In the genomic region with DNA sequence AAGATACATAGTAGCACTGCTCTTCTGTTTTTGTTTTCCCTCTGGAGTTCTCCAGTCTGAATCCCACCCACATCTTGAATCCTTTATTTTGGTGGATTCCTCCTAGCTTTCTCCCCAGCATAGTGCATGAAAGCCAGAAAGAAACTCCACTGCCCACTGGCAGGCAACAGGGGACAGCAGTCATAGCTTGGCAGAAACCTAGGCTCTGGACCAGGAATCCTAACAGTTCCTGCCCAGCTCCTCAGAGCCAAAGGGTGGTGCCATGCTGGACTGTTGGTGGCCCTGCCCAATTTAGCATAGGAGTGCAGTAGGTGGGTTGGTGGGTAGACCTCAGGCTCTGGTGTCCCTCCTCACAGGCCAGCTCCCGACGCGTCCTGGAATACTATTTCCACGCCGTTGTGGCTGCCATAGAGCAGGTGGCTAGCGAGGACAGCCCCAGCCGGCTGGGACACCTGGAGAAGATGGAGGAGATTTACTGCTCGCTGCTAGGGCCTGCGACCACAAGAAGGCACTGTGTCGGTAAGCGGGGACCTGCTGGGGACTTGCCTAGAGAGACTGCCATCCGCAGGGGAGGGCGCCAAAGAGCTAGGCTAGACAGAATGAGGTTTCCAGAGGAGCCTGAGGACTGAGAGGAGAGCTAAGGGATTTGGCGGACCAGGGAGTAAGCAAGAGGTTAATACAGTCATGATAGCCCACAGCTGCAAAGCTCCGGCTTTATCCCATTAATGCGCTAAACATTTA, we compare ENCODE assay signal across 8 mouse cellular contexts. TPM values are rescaled to one million over a fixed set of nuclear protein-coding genes. Genes with fewer than 3 reads are reported as not detected.
A peak's percentile ranks its signal among the peaks of the same experiment; 100 is the strongest.
DNase-seq lines count a peak whose midpoint lies in the region; ATAC-seq and TF ChIP-seq lines count a peak whose summit lies in the region.
"Had no signal": no experiment of that assay in that cellular context is flagged by ENCODE, and none has a peak within 500 bp of the region (broad histone marks: within the 10 kb centered on the region; RNA-seq: fewer than 3 reads in every experiment).

No protein-coding gene starts in this region.

- H3K4me3 ChIP-seq in neural tube, embryonic 12.5 days, result no peak overlapping the region
- H3K4me3 ChIP-seq in neural tube, embryonic 15.5 days (replicated peaks), result no peak overlapping the region
- no peak overlapping the region for H3K4me3 ChIP-seq in embryonic fibroblast, embryonic 13.5 days (ENCODE audit: insufficient read depth, low read length)
- H3K4me3 ChIP-seq in kidney, postnatal 0 days (replicated peaks; ENCODE audit: low read depth, low read length), result no peak overlapping the region
- no peak overlapping the region for H3K4me3 ChIP-seq in lung, postnatal 0 days (ENCODE audit: low read depth, low read length)

- peak; percentile 58 for TF ChIP-seq CTCF in embryonic fibroblast, embryonic 13.5 days (IDR thresholded peaks at IDR 0.05; ENCODE audit: borderline replicate concordance, insufficient read depth, low read length)
- TF ChIP-seq CTCF in kidney, postnatal 0 days (IDR thresholded peaks at IDR 0.05; ENCODE audit: low read depth), result peak; percentile 74
- peak; percentile 79 for TF ChIP-seq CTCF in lung, postnatal 0 days (IDR thresholded peaks at IDR 0.05)

- H3K9me3 ChIP-seq in neural tube, embryonic 12.5 days, result no peaks in the 10 kb centered on the region
- H3K9me3 ChIP-seq in neural tube, embryonic 15.5 days (replicated peaks), result no peaks in the 10 kb centered on the region
- H3K9me3 ChIP-seq in kidney, postnatal 0 days (replicated peaks; ENCODE audit: low read length), result no peaks in the 10 kb centered on the region
- H3K9me3 ChIP-seq in lung, postnatal 0 days (ENCODE audit: low read length), result no peaks in the 10 kb centered on the region

- DNase-seq in adrenal gland, postnatal 36 days, result peak; percentile 25 to 49
- peak; percentile 79 for DNase-seq in kidney, postnatal 0 days (ENCODE audit: low spot score)
- peak; percentile 66 for DNase-seq in lung, postnatal 0 days (ENCODE audit: low spot score)
- DNase-seq in thymus, postnatal 0 days (ENCODE audit: low spot score), result peak; percentile 65

- peak overlapping the region; percentile 2; the same call in 1 of the 2 replicates for H3K9ac ChIP-seq in neural tube, embryonic 12.5 days
- H3K9ac ChIP-seq in neural tube, embryonic 15.5 days (replicated peaks), result no peak overlapping the region
- H3K9ac ChIP-seq in kidney, postnatal 0 days (ENCODE audit: low read depth, low read length), result no peak overlapping the region
- H3K9ac ChIP-seq in lung, postnatal 0 days (replicated peaks; ENCODE audit: low read depth), result no peak overlapping the region

- no peak for TF ChIP-seq EP300 in lung, postnatal 0 days (IDR thresholded peaks at IDR 0.05)

- no peak overlapping the region for H3K27ac ChIP-seq in neural tube, embryonic 12.5 days
- no peak overlapping the region for H3K27ac ChIP-seq in neural tube, embryonic 15.5 days (replicated peaks)
- no peak overlapping the region for H3K27ac ChIP-seq in embryonic fibroblast, embryonic 13.5 days (ENCODE audit: insufficient read depth, low read length)
- H3K27ac ChIP-seq in kidney, postnatal 0 days, result no peak overlapping the region
- no peak overlapping the region for H3K27ac ChIP-seq in lung, postnatal 0 days (ENCODE audit: low read length)

- H3K4me1 ChIP-seq in neural tube, embryonic 12.5 days, result no peaks in the 10 kb centered on the region
- H3K4me1 ChIP-seq in neural tube, embryonic 15.5 days, result no peaks in the 10 kb centered on the region
- H3K4me1 ChIP-seq in embryonic fibroblast, embryonic 13.5 days (ENCODE audit: control insufficient read depth, insufficient read depth, low read length), result no peaks in the 10 kb centered on the region
- H3K4me1 ChIP-seq in kidney, postnatal 0 days (replicated peaks; ENCODE audit: insufficient read depth, low read length), result no peaks in the 10 kb centered on the region
- no peaks in the 10 kb centered on the region for H3K4me1 ChIP-seq in lung, postnatal 0 days (ENCODE audit: insufficient read depth, low read depth, low read length)

- H3K4me2 ChIP-seq in neural tube, embryonic 12.5 days (replicated peaks), result no peak overlapping the region
- no peak overlapping the region for H3K4me2 ChIP-seq in neural tube, embryonic 15.5 days
- no peak overlapping the region for H3K4me2 ChIP-seq in kidney, postnatal 0 days (ENCODE audit: low read length)
- no peak overlapping the region for H3K4me2 ChIP-seq in lung, postnatal 0 days (replicated peaks; ENCODE audit: low read depth, low read length)

- no peak for ATAC-seq in neural tube, embryonic 12.5 days (ENCODE audit: low FRiP score, low read depth)
- ATAC-seq in neural tube, embryonic 15.5 days (ENCODE audit: low FRiP score), result no peak
- no peak for ATAC-seq in kidney, postnatal 0 days (replicated peaks; ENCODE audit: low FRiP score, low read depth)
- ATAC-seq in lung, postnatal 0 days, result peak; percentile 63; the same call in 1 of the 2 replicates

- 28% methylated on average over 16 of the region's 16 CpGs for WGBS in neural tube, embryonic 12.5 days
- WGBS in neural tube, embryonic 15.5 days, result 24% methylated on average over 16 of the region's 16 CpGs
- WGBS in kidney, postnatal 0 days, result 21% methylated on average over 16 of the region's 16 CpGs
- WGBS in lung, postnatal 0 days, result 33% methylated on average over 16 of the region's 16 CpGs

- no peaks in the 10 kb centered on the region for H3K36me3 ChIP-seq in neural tube, embryonic 12.5 days
- no peaks in the 10 kb centered on the region for H3K36me3 ChIP-seq in neural tube, embryonic 15.5 days
- H3K36me3 ChIP-seq in kidney, postnatal 0 days (ENCODE audit: insufficient read depth, low read length), result no peaks in the 10 kb centered on the region
- no peaks in the 10 kb centered on the region for H3K36me3 ChIP-seq in lung, postnatal 0 days (ENCODE audit: insufficient read depth, low read length)

- no peak for TF ChIP-seq POLR2A in embryonic fibroblast, embryonic 13.5 days (IDR thresholded peaks at IDR 0.05; ENCODE audit: low read depth, low read length)

- 0 out of 2 replicates have a peak, but pooled peaks cover 2% of the 10 kb centered on the region for H3K27me3 ChIP-seq in neural tube, embryonic 12.5 days (replicated peaks)
- no peaks in the 10 kb centered on the region for H3K27me3 ChIP-seq in neural tube, embryonic 15.5 days (replicated peaks)
- no peaks in the 10 kb centered on the region for H3K27me3 ChIP-seq in kidney, postnatal 0 days (ENCODE audit: insufficient read depth, low read length)
- H3K27me3 ChIP-seq in lung, postnatal 0 days (replicated peaks; ENCODE audit: insufficient read depth, low read length), result no peaks in the 10 kb centered on the region

RNA-seq across cellular contexts. Expression of gene Mfsd6l, which starts 24.8 kb away (rescaled TPM):
- not detected in 2 replicates for polyA plus RNA-seq in neural tube, embryonic 12.5 days (2016; fragmentation: Nextera tagmentation; extraction: Ambion mirVana)
- 0.23 TPM in 1 of 2 replicates, not detected in the other for polyA plus RNA-seq in neural tube, embryonic 15.5 days (2015; fragmentation: Nextera tagmentation; extraction: Ambion mirVana)
- total RNA-seq in adrenal gland, postnatal 36 days (2021), result not detected
- polyA plus RNA-seq in embryonic fibroblast, embryonic 13.5 days (2011; ENCODE audit: insufficient read length, low read depth, missing spikeins), result not detected in 2 replicates
- 4.3 and 4.7 TPM in 2 replicates for polyA plus RNA-seq in kidney, postnatal 0 days (2015; fragmentation: Nextera tagmentation; extraction: Ambion mirVana)
- 5.8 and 6.3 TPM in 2 replicates for polyA plus RNA-seq in lung, postnatal 0 days (2015; fragmentation: Nextera tagmentation; extraction: Ambion mirVana)
- polyA plus RNA-seq in thymus, postnatal 0 days (2015; fragmentation: Nextera tagmentation; extraction: Ambion mirVana), result 0.26 and 0.27 TPM in 2 replicates

RNA-seq across cellular contexts. Expression of gene Pik3r6, which starts 28.4 kb away (rescaled TPM):
- polyA plus RNA-seq in neural tube, embryonic 12.5 days (2016; fragmentation: Nextera tagmentation; extraction: Ambion mirVana), result 2.0 and 2.5 TPM in 2 replicates
- polyA plus RNA-seq in neural tube, embryonic 15.5 days (2015; fragmentation: Nextera tagmentation; extraction: Ambion mirVana), result 1.9 and 3.0 TPM in 2 replicates
- 1 to 10 TPM; 2.3 to 3.7 TPM for total RNA-seq in adrenal gland, postnatal 36 days (2021)
- polyA plus RNA-seq in embryonic fibroblast, embryonic 13.5 days (2011; ENCODE audit: insufficient read length, low read depth, missing spikeins), result not detected in 2 replicates
- 3.9 and 4.2 TPM in 2 replicates for polyA plus RNA-seq in kidney, postnatal 0 days (2015; fragmentation: Nextera tagmentation; extraction: Ambion mirVana)
- 6.2 and 6.8 TPM in 2 replicates for polyA plus RNA-seq in lung, postnatal 0 days (2015; fragmentation: Nextera tagmentation; extraction: Ambion mirVana)
- polyA plus RNA-seq in thymus, postnatal 0 days (2015; fragmentation: Nextera tagmentation; extraction: Ambion mirVana), result 1.3 and 1.6 TPM in 2 replicates

RNA-seq across cellular contexts. Expression of gene Ccdc42, which starts 55.6 kb away (rescaled TPM):
- polyA plus RNA-seq in neural tube, embryonic 12.5 days (2016; fragmentation: Nextera tagmentation; extraction: Ambion mirVana), result 0.79 TPM in 1 of 2 replicates, not detected in the other
- polyA plus RNA-seq in neural tube, embryonic 15.5 days (2015; fragmentation: Nextera tagmentation; extraction: Ambion mirVana), result 0.20 TPM in 1 of 2 replicates, not detected in the other
- not detected for total RNA-seq in adrenal gland, postnatal 36 days (2021)
- polyA plus RNA-seq in embryonic fibroblast, embryonic 13.5 days (2011; ENCODE audit: insufficient read length, low read depth, missing spikeins), result not detected in 2 replicates
- 2.9 and 3.0 TPM in 2 replicates for polyA plus RNA-seq in kidney, postnatal 0 days (2015; fragmentation: Nextera tagmentation; extraction: Ambion mirVana)
- polyA plus RNA-seq in lung, postnatal 0 days (2015; fragmentation: Nextera tagmentation; extraction: Ambion mirVana), result 0.81 and 0.91 TPM in 2 replicates
- 0.21 and 0.45 TPM in 2 replicates for polyA plus RNA-seq in thymus, postnatal 0 days (2015; fragmentation: Nextera tagmentation; extraction: Ambion mirVana)
- polyA plus RNA-seq: liver, embryonic 16.5 days had no signal
